Mouse (Mus musculus): ENCODE measurements around the gene Usp21. TPM values are rescaled to one million over a fixed set of nuclear protein-coding genes. Genes with fewer than 3 reads are reported as not detected.

Gene Usp21
- total RNA-seq, 2 experiments from 2014 or later: 60.9 to 61.3 TPM

- DNase-seq (ENCODE audit: low spot score in 2 of 2): peak in 1 of 2 experiments; percentile 1
Observed at GRCm38 (mm10) chr1:171285096-171285892, 2.5 kb downstream of the Usp21 start.

GRCm38 (mm10) chr1:171284491-171284890 is 3.3 kb downstream of the Usp21 start:
- no peak for DNase-seq (ENCODE audit: low spot score in 2 of 2)

GRCm38 (mm10) chr1:171283188-171284160 is 4.3 kb downstream of the Usp21 start:
- DNase-seq (ENCODE audit: low spot score in 2 of 2): peak in 1 of 2 experiments; percentile 3

- peak in 1 of 2 experiments; percentile 2 for DNase-seq (ENCODE audit: low spot score in 2 of 2)
Observed at GRCm38 (mm10) chr1:171282086-171282805, 5.5 kb downstream of the Usp21 start.

GRCm38 (mm10) chr1:171281528-171281923 is 6.3 kb downstream of the Usp21 start:
- DNase-seq (ENCODE audit: low spot score in 2 of 2): peak; percentile 67 to 87

- peak; percentile 94 to 97 for DNase-seq (ENCODE audit: low spot score in 2 of 2)
Observed at GRCm38 (mm10) chr1:171280916-171281527, 6.8 kb downstream of the Usp21 start, which contains the start of gene Ppox. Gene Ppox, minus strand, starts transcription at chr1:171281186.

GRCm38 (mm10) chr1:171280250-171280915 is 7.4 kb downstream of the Usp21 start:
- no peak for DNase-seq (ENCODE audit: low spot score in 2 of 2)

- no peak for DNase-seq (ENCODE audit: low spot score in 2 of 2)
Observed at GRCm38 (mm10) chr1:171279721-171280120, 8.1 kb downstream of the Usp21 start.

GRCm38 (mm10) chr1:171279012-171279705 is 8.6 kb downstream of the Usp21 start:
- DNase-seq (ENCODE audit: low spot score in 2 of 2): no peak

GRCm38 (mm10) chr1:171278436-171278835 is 9.4 kb downstream of the Usp21 start:
- no peak for DNase-seq (ENCODE audit: low spot score in 2 of 2)

- DNase-seq (ENCODE audit: low spot score in 2 of 2): no peak
Observed at GRCm38 (mm10) chr1:171277736-171278135, 10.1 kb downstream of the Usp21 start.

- DNase-seq (ENCODE audit: low spot score in 2 of 2): no peak
Observed at GRCm38 (mm10) chr1:171276110-171276748, 11.6 kb downstream of the Usp21 start.

GRCm38 (mm10) chr1:171275144-171275734 is 12.6 kb downstream of the Usp21 start:
- DNase-seq (ENCODE audit: low spot score in 2 of 2): no peak

GRCm38 (mm10) chr1:171274171-171274570 is 13.6 kb downstream of the Usp21 start:
- DNase-seq (ENCODE audit: low spot score in 2 of 2): no peak

GRCm38 (mm10) chr1:171272086-171272485 is 15.7 kb downstream of the Usp21 start:
- no peak for DNase-seq (ENCODE audit: low spot score in 2 of 2)

GRCm38 (mm10) chr1:171271622-171272021 is 16.2 kb downstream of the Usp21 start:
- DNase-seq (ENCODE audit: low spot score in 2 of 2): no peak

- no peak for DNase-seq (ENCODE audit: low spot score in 2 of 2)
Observed at GRCm38 (mm10) chr1:171271196-171271595, 16.6 kb downstream of the Usp21 start.

GRCm38 (mm10) chr1:171270573-171270900 is 17.3 kb downstream of the Usp21 start:
- DNase-seq (ENCODE audit: low spot score in 2 of 2): no peak

Measured in layer of hippocampus, adult 18-20 months (tissue).